Mouse (Mus musculus): ENCODE measurements around the gene Rtn4rl1. TPM values are rescaled to one million over a fixed set of nuclear protein-coding genes. Genes with fewer than 3 reads are reported as not detected.

The Rtn4rl1 gene
- polyA plus RNA-seq, 1 experiment from 2014 or later: 2.1 TPM

DNA sequence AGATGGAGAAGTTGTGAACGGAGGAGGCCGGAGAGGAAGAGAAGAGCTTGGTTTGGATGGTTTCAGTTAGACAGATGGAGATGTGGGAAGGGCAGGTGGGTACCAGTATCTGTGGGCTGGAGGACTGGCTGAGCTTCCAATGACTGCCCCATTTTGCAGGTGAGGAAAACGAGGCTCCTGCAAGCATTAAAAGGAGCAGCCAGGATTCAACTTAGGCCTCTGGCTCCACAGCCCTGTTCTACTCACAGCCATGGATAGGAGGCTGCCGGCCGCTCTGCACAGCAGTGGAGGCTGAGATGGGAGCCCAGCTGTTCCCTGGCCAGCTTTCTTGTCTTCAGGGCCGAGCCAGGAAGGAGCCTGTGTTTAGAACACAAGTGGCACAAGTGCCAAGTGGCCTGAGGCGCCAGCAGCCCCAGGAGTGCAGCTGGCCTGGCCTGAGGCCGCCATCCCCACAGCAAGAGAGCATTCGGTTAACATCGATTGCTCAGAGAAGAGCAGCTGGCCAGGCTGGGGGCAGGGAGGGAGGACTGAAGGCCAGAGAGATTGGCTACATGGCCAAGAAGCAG, 66.5 kb downstream of the Rtn4rl1 start:
- H3K4me2 ChIP-seq (replicated peaks; ENCODE audit: low read depth): no peak overlapping the region
- H3K36me3 ChIP-seq (ENCODE audit: control insufficient read depth, insufficient read depth, low read length): no peaks in the 10 kb centered on the region
- H3K27me3 ChIP-seq (ENCODE audit: control insufficient read depth, insufficient read depth, low read length): no peaks in the 10 kb centered on the region
- DNase-seq (ENCODE audit: low spot score) (no peak), ATAC-seq (ENCODE audit: low FRiP score, low TSS enrichment) (no peak)
- no peaks in the 10 kb centered on the region for H3K4me1 ChIP-seq (replicated peaks; ENCODE audit: control insufficient read depth, insufficient read depth)
- no peak overlapping the region for H3K4me3 ChIP-seq (ENCODE audit: low read depth, low read length)
- H3K9me3 ChIP-seq (ENCODE audit: control insufficient read depth, low read length): no peaks in the 10 kb centered on the region
- WGBS: 66% methylated on average over 10 of the region's 10 CpGs
- TF ChIP-seq CTCF (IDR thresholded peaks at IDR 0.05; ENCODE audit: low read depth) (no peak), EP300 (optimal IDR thresholded peaks at IDR 0.05) (no peak)
- H3K27ac ChIP-seq (replicated peaks): no peak overlapping the region
- H3K9ac ChIP-seq (ENCODE audit: low read length): no peak overlapping the region

DNA sequence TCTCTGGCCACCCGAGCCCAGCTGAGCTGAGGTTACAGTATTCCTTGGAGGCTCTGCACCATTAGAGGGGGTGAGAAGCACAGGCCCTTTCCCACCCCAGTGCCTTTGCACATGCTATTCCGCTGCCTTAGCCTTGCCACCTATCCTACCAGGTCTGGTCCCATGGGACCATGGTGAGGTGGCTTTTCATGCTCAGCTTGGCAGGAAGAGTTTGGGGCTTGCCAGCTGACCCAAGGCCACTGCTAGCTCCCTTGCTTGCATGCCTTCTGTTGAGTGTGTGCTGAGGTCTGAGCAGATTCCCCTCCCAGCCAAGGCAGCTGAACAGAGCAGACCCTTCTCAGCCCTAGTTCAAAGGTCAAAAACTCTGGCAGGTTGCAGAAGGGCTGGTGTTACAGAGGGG, 67.4 kb downstream of the Rtn4rl1 start:
- no peaks in the 10 kb centered on the region for H3K4me1 ChIP-seq (replicated peaks; ENCODE audit: control insufficient read depth, insufficient read depth)
- no peak overlapping the region for H3K27ac ChIP-seq (replicated peaks)
- ATAC-seq (ENCODE audit: low FRiP score, low TSS enrichment): no peak
- H3K9me3 ChIP-seq (ENCODE audit: control insufficient read depth, low read length): no peaks in the 10 kb centered on the region
- H3K36me3 ChIP-seq (ENCODE audit: control insufficient read depth, insufficient read depth, low read length): no peaks in the 10 kb centered on the region
- H3K4me3 ChIP-seq (ENCODE audit: low read depth, low read length): no peak overlapping the region
- WGBS: 89% methylated on average over 2 of the region's 2 CpGs
- DNase-seq (ENCODE audit: low spot score): no peak
- no peak overlapping the region for H3K4me2 ChIP-seq (replicated peaks; ENCODE audit: low read depth)
- H3K27me3 ChIP-seq (ENCODE audit: control insufficient read depth, insufficient read depth, low read length): no peaks in the 10 kb centered on the region
- no peak for TF ChIP-seq EP300 (optimal IDR thresholded peaks at IDR 0.05)
- TF ChIP-seq CTCF (IDR thresholded peaks at IDR 0.05; ENCODE audit: low read depth): no peak
- no peak overlapping the region for H3K9ac ChIP-seq (ENCODE audit: low read length)

DNA sequence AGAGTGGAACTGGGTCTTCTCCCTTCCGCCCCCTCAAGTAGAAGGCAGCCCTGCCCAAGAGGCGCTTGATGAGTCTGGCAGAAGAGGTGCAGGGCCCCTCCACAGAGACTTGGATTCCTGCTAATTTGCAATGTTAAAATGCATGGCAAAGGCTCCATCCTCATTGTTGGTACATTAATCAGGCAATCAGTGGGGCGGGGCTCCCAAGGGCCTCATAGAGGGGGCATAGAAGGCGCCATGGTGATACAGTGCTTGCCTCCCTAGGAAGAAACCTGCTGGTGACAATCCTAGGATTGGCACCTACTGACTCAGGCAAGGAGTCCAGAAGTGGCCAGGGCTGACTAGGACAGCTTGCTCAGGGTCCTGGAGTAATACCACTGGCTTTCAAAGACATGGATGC, 68.1 kb downstream of the Rtn4rl1 start:
- no peak for DNase-seq (ENCODE audit: low spot score)
- Histone ChIP-seq H3K9ac (ENCODE audit: low read length) (no peak overlapping the region), H3K4me2 (replicated peaks; ENCODE audit: low read depth) (no peak overlapping the region), H3K27ac (replicated peaks) (no peak overlapping the region), H3K27me3 (ENCODE audit: control insufficient read depth, insufficient read depth, low read length) (no peaks in the 10 kb centered on the region), H3K4me1 (replicated peaks; ENCODE audit: control insufficient read depth, insufficient read depth) (no peaks in the 10 kb centered on the region), H3K36me3 (ENCODE audit: control insufficient read depth, insufficient read depth, low read length) (no peaks in the 10 kb centered on the region), H3K4me3 (ENCODE audit: low read depth, low read length) (no peak overlapping the region), H3K9me3 (ENCODE audit: control insufficient read depth, low read length) (no peaks in the 10 kb centered on the region)
- WGBS: 89% methylated on average over 4 of the region's 4 CpGs
- TF ChIP-seq EP300 (optimal IDR thresholded peaks at IDR 0.05) (no peak), CTCF (IDR thresholded peaks at IDR 0.05; ENCODE audit: low read depth) (no peak)
- ATAC-seq (ENCODE audit: low FRiP score, low TSS enrichment): no peak

DNA sequence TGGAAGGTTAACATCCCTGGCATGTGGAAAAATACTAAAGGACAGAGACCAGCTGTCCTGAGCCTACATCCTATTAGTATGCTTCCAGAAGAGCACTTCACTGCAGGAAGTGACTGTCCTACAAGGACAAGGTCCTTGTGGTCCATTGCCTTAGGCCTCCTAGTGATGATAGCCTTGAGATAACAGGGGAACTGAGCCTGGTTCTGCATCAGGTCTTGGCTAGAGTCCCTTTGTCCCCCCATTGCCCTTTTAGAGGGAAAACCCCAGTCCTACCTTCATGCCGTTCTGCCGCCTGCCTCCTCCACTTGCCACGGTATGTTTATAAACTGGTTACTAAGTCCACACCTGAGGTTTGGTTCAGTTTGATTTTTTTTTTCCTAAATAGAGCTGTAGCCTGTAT, 68.6 kb downstream of the Rtn4rl1 start:
- DNase-seq (ENCODE audit: low spot score) (no peak), ATAC-seq (ENCODE audit: low FRiP score, low TSS enrichment) (no peak)
- H3K36me3 ChIP-seq (ENCODE audit: control insufficient read depth, insufficient read depth, low read length): no peaks in the 10 kb centered on the region
- no peaks in the 10 kb centered on the region for H3K4me1 ChIP-seq (replicated peaks; ENCODE audit: control insufficient read depth, insufficient read depth)
- H3K4me2 ChIP-seq (replicated peaks; ENCODE audit: low read depth): no peak overlapping the region
- H3K9ac ChIP-seq (ENCODE audit: low read length): no peak overlapping the region
- TF ChIP-seq CTCF (IDR thresholded peaks at IDR 0.05; ENCODE audit: low read depth): no peak
- TF ChIP-seq EP300 (optimal IDR thresholded peaks at IDR 0.05): no peak
- no peak overlapping the region for H3K27ac ChIP-seq (replicated peaks)
- H3K9me3 ChIP-seq (ENCODE audit: control insufficient read depth, low read length): no peaks in the 10 kb centered on the region
- WGBS: 63% methylated on average over 3 of the region's 3 CpGs
- no peak overlapping the region for H3K4me3 ChIP-seq (ENCODE audit: low read depth, low read length)
- no peaks in the 10 kb centered on the region for H3K27me3 ChIP-seq (ENCODE audit: control insufficient read depth, insufficient read depth, low read length)

DNA sequence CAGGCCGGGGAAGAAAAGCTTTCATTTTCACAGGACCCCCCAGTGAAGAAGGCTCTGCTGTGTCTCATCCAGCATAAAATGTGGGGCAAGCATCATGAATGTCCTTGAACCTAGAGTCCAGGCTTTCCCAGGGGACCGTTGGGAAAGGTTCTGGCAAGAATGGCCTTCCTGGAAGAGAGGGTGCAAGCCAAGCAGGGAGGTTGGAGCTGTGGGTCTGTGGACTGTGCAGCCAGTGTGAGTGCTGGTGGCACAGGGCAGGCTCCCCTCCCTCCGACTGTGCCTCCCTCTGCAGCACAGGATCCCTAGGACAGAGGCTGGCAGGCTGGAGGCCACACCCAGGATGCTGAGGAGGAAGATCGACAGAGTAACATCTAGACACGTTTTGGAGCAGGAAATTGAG, 69.2 kb downstream of the Rtn4rl1 start:
- no peak overlapping the region; the same call in 1 of the 2 replicates for H3K9ac ChIP-seq (ENCODE audit: low read length)
- no peak overlapping the region for H3K4me2 ChIP-seq (replicated peaks; ENCODE audit: low read depth)
- H3K27me3 ChIP-seq (ENCODE audit: control insufficient read depth, insufficient read depth, low read length): no peaks in the 10 kb centered on the region
- TF ChIP-seq EP300 (optimal IDR thresholded peaks at IDR 0.05): no peak
- no peak for TF ChIP-seq CTCF (IDR thresholded peaks at IDR 0.05; ENCODE audit: low read depth)
- no peak overlapping the region for H3K27ac ChIP-seq (replicated peaks)
- H3K4me1 ChIP-seq (replicated peaks; ENCODE audit: control insufficient read depth, insufficient read depth): no peaks in the 10 kb centered on the region
- 46% methylated on average over 5 of the region's 5 CpGs for WGBS
- no peaks in the 10 kb centered on the region for H3K36me3 ChIP-seq (ENCODE audit: control insufficient read depth, insufficient read depth, low read length)
- no peak overlapping the region for H3K4me3 ChIP-seq (ENCODE audit: low read depth, low read length)
- no peaks in the 10 kb centered on the region for H3K9me3 ChIP-seq (ENCODE audit: control insufficient read depth, low read length)
- ATAC-seq (ENCODE audit: low FRiP score, low TSS enrichment) (no peak), DNase-seq (ENCODE audit: low spot score) (no peak)

DNA sequence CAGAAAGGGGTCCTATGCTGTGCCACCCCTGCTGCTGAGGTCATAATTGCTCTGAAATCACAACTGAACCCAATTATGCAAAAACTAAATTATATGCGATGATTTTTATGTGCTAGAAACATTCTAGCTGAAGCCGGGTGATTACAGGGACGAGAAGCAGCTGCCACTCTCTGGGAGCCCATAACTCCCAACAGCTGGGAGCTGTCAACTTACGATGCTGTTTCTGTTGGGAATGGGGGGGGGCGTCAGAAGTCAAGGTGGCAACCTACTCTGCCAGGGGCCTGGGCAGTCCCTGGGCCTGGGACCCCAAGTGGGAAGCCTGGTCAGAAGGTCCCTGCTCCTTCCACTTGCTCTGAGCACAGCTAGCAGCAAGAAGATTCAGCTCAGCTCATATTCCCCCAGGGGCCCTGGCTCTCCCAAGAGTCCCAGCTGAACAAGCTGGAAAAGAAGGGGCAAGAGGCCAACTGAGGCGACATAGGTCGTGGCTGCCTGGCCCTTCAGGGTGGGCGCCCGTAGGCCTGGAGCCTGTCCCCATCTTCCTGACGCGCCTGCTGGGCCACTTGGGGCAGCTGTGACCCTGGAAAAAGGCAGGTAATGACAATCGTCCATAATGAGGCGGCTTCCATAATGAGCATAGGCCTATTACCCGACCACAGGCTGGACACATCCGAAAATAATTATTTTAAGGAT, 69.8 kb downstream of the Rtn4rl1 start:
- Histone ChIP-seq H3K9me3 (ENCODE audit: control insufficient read depth, low read length) (no peaks in the 10 kb centered on the region), H3K4me3 (ENCODE audit: low read depth, low read length) (no peak overlapping the region), H3K27ac (replicated peaks) (no peak overlapping the region), H3K4me2 (replicated peaks; ENCODE audit: low read depth) (no peak overlapping the region), H3K4me1 (replicated peaks; ENCODE audit: control insufficient read depth, insufficient read depth) (no peaks in the 10 kb centered on the region), H3K9ac (ENCODE audit: low read length) (no peak overlapping the region), H3K36me3 (ENCODE audit: control insufficient read depth, insufficient read depth, low read length) (no peaks in the 10 kb centered on the region), H3K27me3 (ENCODE audit: control insufficient read depth, insufficient read depth, low read length) (no peaks in the 10 kb centered on the region)
- DNase-seq (ENCODE audit: low spot score) (no peak), ATAC-seq (ENCODE audit: low FRiP score, low TSS enrichment) (no peak)
- no peak for TF ChIP-seq EP300 (optimal IDR thresholded peaks at IDR 0.05)
- no peak for TF ChIP-seq CTCF (IDR thresholded peaks at IDR 0.05; ENCODE audit: low read depth)
- WGBS: 58% methylated on average over 15 of the region's 15 CpGs

All from stomach, postnatal 0 days (tissue).